Mouse (Mus musculus) heart, postnatal 0 days (tissue): Measurements from ENCODE around the gene Gdpd4. TPM values are rescaled to one million over a fixed set of nuclear protein-coding genes. Genes with fewer than 3 reads are reported as not detected.

ENCODE experiments used
- ATAC-seq: fragments of 200-750 bp; cut with Nextera tagmentation; 2 replicates; pipeline ENCODE4 v1.8.0; 2017; ENCODE audit warnings: low read depth, moderate number of reproducible peaks, moderate library complexity; ENCODE audit not compliant: insufficient read depth
- DNase-seq: peaks from one replicate; pipeline ENCODE4 v3.0.0-alpha.2; 2016; ENCODE audit warnings: low spot score
- H3K27ac ChIP-seq: fragments of 300-500 bp; sonication (generic); 2 replicates; pipeline ENCODE4 v1.5.1; 2014; ENCODE audit warnings: low read depth, mild to moderate bottlenecking
- H3K27me3 ChIP-seq: fragments of 300-500 bp; sonication (generic); 2 replicates; pipeline ENCODE4 v1.6.1; 2014; ENCODE audit warnings: low read length, mixed read lengths; ENCODE audit not compliant: control insufficient read depth, insufficient read depth
- H3K36me3 ChIP-seq: fragments of 300-500 bp; sonication (generic); replicated peaks from 2 replicates; pipeline ENCODE4 v1.6.1; 2014; ENCODE audit warnings: low read length, mixed read lengths; ENCODE audit not compliant: control insufficient read depth, insufficient read depth
- H3K4me1 ChIP-seq: fragments of 300-500 bp; sonication (generic); 2 replicates; pipeline ENCODE4 v1.6.1; 2014; ENCODE audit warnings: antibody characterized with exemption; ENCODE audit not compliant: control insufficient read depth, insufficient read depth
- H3K4me2 ChIP-seq: fragments of 300-500 bp; sonication (generic); 2 replicates; pipeline ENCODE4 v1.6.1; 2014; ENCODE audit warnings: low read depth, mild to moderate bottlenecking, low read length, moderate library complexity
- H3K4me3 ChIP-seq: fragments of 300-500 bp; sonication (generic); 2 replicates; pipeline ENCODE4 v1.5.1; 2014; ENCODE audit warnings: low read depth, low read length
- H3K9ac ChIP-seq: fragments of 300-500 bp; sonication (generic); replicated peaks from 2 replicates; pipeline ENCODE4 v1.6.1; 2014; ENCODE audit warnings: low read depth, low read length, mixed read lengths
- H3K9me3 ChIP-seq: fragments of 300-500 bp; sonication (generic); replicated peaks from 2 replicates; pipeline ENCODE4 v1.6.1; 2016; ENCODE audit warnings: low read length; ENCODE audit not compliant: control insufficient read depth
- CTCF ChIP-seq: IDR thresholded peaks from 2 replicates; pipeline ENCODE4 v1.5.1; 2016; ENCODE audit warnings: antibody characterized with exemption, control low read depth, low read depth
- EP300 ChIP-seq: IDR thresholded peaks from 2 replicates; pipeline ENCODE4 v1.6.1; 2016; ENCODE audit warnings: antibody characterized with exemption, low read depth
- WGBS: fragments of 180-500 bp; shearing (Covaris S2); extraction: QIAGEN DNeasy Blood & Tissue Kit; methylation state at CpG from one replicate; pipeline ENCODE4 v1.1.7; 2014; 5-methylcytosine and 5-hydroxymethylcytosine counted together
- polyA plus RNA-seq: library from polyadenylated mRNA; unstranded; fragments of >200 nt; fragmentation: Nextera tagmentation; extraction: Ambion mirVana; gene quantifications from 2 replicates; pipeline ENCODE4 v1.2.1, GENCODE M21; 2015
- total RNA-seq: library from RNA; depleted of rRNA; stranded (reverse); fragments of >200 nt; gene quantifications from 2 replicates; pipeline ENCODE4 v1.2.3, GENCODE M21; 2014; ENCODE audit warnings: low replicate concordance

The Gdpd4 gene
- total and polyA plus RNA-seq, 2 experiments from 2014 or later, result not detected

GRCm38 (mm10) chr7:97914833-97915516, 4.8 kb upstream of the Gdpd4 start:
- WGBS, result 64% methylated on average over 2 of the region's 2 CpGs
- no peak overlapping the region for H3K4me3 ChIP-seq
- TF ChIP-seq EP300 (no peak), CTCF (no peak)
- no peaks in the 10 kb centered on the region for H3K27me3 ChIP-seq
- H3K9me3 ChIP-seq, result no peaks in the 10 kb centered on the region
- H3K36me3 ChIP-seq, result no peaks in the 10 kb centered on the region
- DNase-seq (no peak), ATAC-seq (no peak)
- no peak overlapping the region for H3K9ac ChIP-seq
- H3K4me2 ChIP-seq, result no peak overlapping the region
- H3K27ac ChIP-seq, result no peak overlapping the region
- 0 out of 2 replicates have a peak, but pooled peaks cover 3% of the 10 kb centered on the region for H3K4me1 ChIP-seq

GRCm38 (mm10) chr7:97925819-97926218, 6.1 kb downstream of the Gdpd4 start:
- H3K4me2 ChIP-seq, result no peak overlapping the region
- H3K4me3 ChIP-seq, result no peak overlapping the region
- H3K36me3 ChIP-seq, result no peaks in the 10 kb centered on the region
- no peaks in the 10 kb centered on the region for H3K4me1 ChIP-seq
- H3K27ac ChIP-seq, result no peak overlapping the region
- H3K9me3 ChIP-seq, result no peaks in the 10 kb centered on the region
- no peak overlapping the region for H3K9ac ChIP-seq
- H3K27me3 ChIP-seq, result no peaks in the 10 kb centered on the region
- ATAC-seq (no peak), DNase-seq (no peak)
- TF ChIP-seq EP300, result no peak
- TF ChIP-seq CTCF, result no peak
- WGBS, result 37% methylated on average over 1 of the region's 1 CpGs

GRCm38 (mm10) chr7:97926978-97927377, 7.2 kb downstream of the Gdpd4 start:
- no peak overlapping the region for H3K9ac ChIP-seq
- H3K36me3 ChIP-seq, result no peaks in the 10 kb centered on the region
- no peak overlapping the region for H3K4me2 ChIP-seq
- no peaks in the 10 kb centered on the region for H3K9me3 ChIP-seq
- no peak for DNase-seq
- H3K4me1 ChIP-seq, result no peaks in the 10 kb centered on the region
- no peak overlapping the region for H3K27ac ChIP-seq
- ATAC-seq, result no peak
- TF ChIP-seq EP300 (no peak), CTCF (no peak)
- H3K4me3 ChIP-seq, result no peak overlapping the region
- WGBS, result 76% methylated on average over 5 of the region's 5 CpGs
- H3K27me3 ChIP-seq, result no peaks in the 10 kb centered on the region

- Histone ChIP-seq H3K27me3 (no peaks in the 10 kb centered on the region), H3K9me3 (no peaks in the 10 kb centered on the region), H3K4me3 (no peak overlapping the region), H3K4me2 (no peak overlapping the region), H3K4me1 (no peaks in the 10 kb centered on the region), H3K9ac (no peak overlapping the region), H3K36me3 (no peaks in the 10 kb centered on the region), H3K27ac (no peak overlapping the region)
- 73% methylated on average over 1 of the region's 1 CpGs for WGBS
- TF ChIP-seq EP300 (no peak), CTCF (no peak)
- no peak for DNase-seq
- no peak for ATAC-seq
Measured at GRCm38 (mm10) chr7:97944485-97944884, 24.7 kb downstream of the Gdpd4 start.

- Histone ChIP-seq H3K27me3 (no peaks in the 10 kb centered on the region), H3K9me3 (no peaks in the 10 kb centered on the region), H3K4me1 (no peaks in the 10 kb centered on the region), H3K27ac (no peak overlapping the region), H3K36me3 (no peaks in the 10 kb centered on the region), H3K4me2 (no peak overlapping the region), H3K4me3 (no peak overlapping the region), H3K9ac (no peak overlapping the region)
- 49% methylated on average over 4 of the region's 4 CpGs for WGBS
- TF ChIP-seq EP300 (no peak), CTCF (no peak)
- DNase-seq (no peak), ATAC-seq (no peak)
Measured at GRCm38 (mm10) chr7:97972486-97972885, 52.7 kb downstream of the Gdpd4 start.

GRCm38 (mm10) chr7:97977463-97977862, 57.7 kb downstream of the Gdpd4 start:
- peak; percentile 84 for TF ChIP-seq CTCF
- TF ChIP-seq EP300, result no peak
- WGBS, result 20% methylated on average over 1 of the region's 1 CpGs

More at GRCm38 (mm10) chr7:97977463-97977862, 57.7 kb downstream of the Gdpd4 start:
- no peak overlapping the region for H3K27ac ChIP-seq
- ATAC-seq, result peak; percentile 39; the same call in 1 of the 2 replicates
- no peaks in the 10 kb centered on the region for H3K36me3 ChIP-seq
- H3K4me1 ChIP-seq, result no peaks in the 10 kb centered on the region
- no peaks in the 10 kb centered on the region for H3K9me3 ChIP-seq
- 0 out of 2 replicates have a peak, but pooled peaks cover 6% of the 10 kb centered on the region for H3K27me3 ChIP-seq
- DNase-seq, result peak; percentile 67
- H3K9ac ChIP-seq, result no peak overlapping the region
- H3K4me2 ChIP-seq, result no peak overlapping the region
- no peak overlapping the region for H3K4me3 ChIP-seq
